Mouse (Mus musculus) lung, postnatal 14 days (tissue): ENCODE results near the gene Micall2.

ENCODE experiments used
- DNase-seq: peaks from one replicate; pipeline ENCODE4 v3.0.0; 2021

The Micall2 gene

GRCm38 (mm10) chr5:139674940-139675706, 61.0 kb downstream of the Micall2 start:
- no peak for DNase-seq

- DNase-seq: peak; percentile 29
These were observed 66.8 kb downstream of the Micall2 start for GRCm38 (mm10) chr5:139669380-139669779.

- peak; percentile 66 for DNase-seq
These were observed 67.6 kb downstream of the Micall2 start for GRCm38 (mm10) chr5:139668494-139668893.

- no peak for DNase-seq
These were observed 69.6 kb downstream of the Micall2 start for GRCm38 (mm10) chr5:139666496-139666895.

- no peak for DNase-seq
These were observed 70.8 kb downstream of the Micall2 start for GRCm38 (mm10) chr5:139665375-139665774.

GRCm38 (mm10) chr5:139661713-139662112, 74.4 kb downstream of the Micall2 start:
- no peak for DNase-seq

GRCm38 (mm10) chr5:139659307-139659706, 76.8 kb downstream of the Micall2 start:
- no peak for DNase-seq

GRCm38 (mm10) chr5:139658865-139659264, 77.3 kb downstream of the Micall2 start:
- DNase-seq: no peak

GRCm38 (mm10) chr5:139657959-139658602, 78.1 kb downstream of the Micall2 start:
- no peak for DNase-seq
